Mouse (Mus musculus) C2C12 (cell line): ENCODE data around the gene Olfr65.

Experiments used
- CTCF ChIP-seq: IDR thresholded peaks from one replicate; pipeline ENCODE4 v1.5.1; 2011; ENCODE audit not compliant: control insufficient read depth, insufficient read depth, insufficient read length
- MAX ChIP-seq: IDR thresholded peaks from one replicate; pipeline ENCODE4 v1.6.1; 2011; ENCODE audit warnings: mild to moderate bottlenecking, control low read depth
- MYOG ChIP-seq: IDR thresholded peaks from one replicate; pipeline ENCODE4 v1.6.1; 2011; ENCODE audit not compliant: control insufficient read depth, insufficient read length; ENCODE audit errors: extremely low read depth

- TF ChIP-seq CTCF (no peak), MYOG (no peak), MAX (no peak)
These were observed at the start of gene Olfr65 for GRCm38 (mm10) chr7:103903187-103903586.
